Mouse (Mus musculus): ENCODE data around the gene Lrrc57.
"Not testable (repeated sequence)": the region's sequence is repeated elsewhere in the genome, so short reads cannot be mapped to it uniquely, and the experiment has no call there.

The Lrrc57 gene

DNA sequence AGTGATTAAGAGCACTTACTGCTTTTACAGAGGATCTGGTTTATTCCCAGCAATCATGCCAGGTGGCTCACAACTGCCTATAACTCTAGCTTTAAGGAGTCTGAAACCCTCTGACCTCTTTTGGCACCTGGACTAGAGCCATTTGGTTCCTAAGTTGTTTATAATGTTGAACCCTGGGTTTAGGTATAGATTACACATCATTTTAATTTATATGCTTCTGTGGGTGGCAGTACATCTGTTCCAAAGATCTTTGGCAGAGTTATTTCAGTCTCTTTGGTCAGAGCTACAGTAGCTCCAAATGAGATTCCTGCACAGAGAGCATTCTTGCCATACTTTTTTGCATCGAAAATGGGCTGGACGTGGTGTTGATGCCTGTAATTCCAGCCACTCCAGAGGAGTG, 11.6 kb downstream of the Lrrc57 start:
- no peak for DNase-seq

GRCm38 (mm10) chr2:120592227-120592626, 17.1 kb downstream of the Lrrc57 start:
- no peak for DNase-seq

DNA sequence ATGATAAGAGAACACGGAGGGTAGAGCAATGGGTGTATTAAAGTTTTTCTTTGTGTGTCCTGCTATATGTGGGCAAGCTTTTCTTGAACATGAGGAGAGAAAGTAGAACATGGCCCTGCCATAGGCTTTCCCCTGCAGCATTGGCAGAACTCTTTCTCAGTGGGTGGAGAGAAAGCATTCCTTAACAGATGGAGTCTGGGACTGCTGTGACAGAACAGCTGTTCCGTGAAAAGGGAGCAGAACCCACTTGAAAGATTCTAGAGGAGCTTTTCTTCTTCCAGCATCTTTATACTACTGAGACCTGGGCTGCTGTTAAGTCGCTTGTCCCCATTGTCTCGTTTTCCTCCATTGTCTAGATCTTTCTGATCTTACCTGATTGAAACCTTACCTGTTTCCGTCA, 19.6 kb downstream of the Lrrc57 start:
- no peak for DNase-seq

- DNase-seq = no peak
These were observed 31.0 kb downstream of the Lrrc57 start for GRCm38 (mm10) chr2:120578286-120578685.

DNA sequence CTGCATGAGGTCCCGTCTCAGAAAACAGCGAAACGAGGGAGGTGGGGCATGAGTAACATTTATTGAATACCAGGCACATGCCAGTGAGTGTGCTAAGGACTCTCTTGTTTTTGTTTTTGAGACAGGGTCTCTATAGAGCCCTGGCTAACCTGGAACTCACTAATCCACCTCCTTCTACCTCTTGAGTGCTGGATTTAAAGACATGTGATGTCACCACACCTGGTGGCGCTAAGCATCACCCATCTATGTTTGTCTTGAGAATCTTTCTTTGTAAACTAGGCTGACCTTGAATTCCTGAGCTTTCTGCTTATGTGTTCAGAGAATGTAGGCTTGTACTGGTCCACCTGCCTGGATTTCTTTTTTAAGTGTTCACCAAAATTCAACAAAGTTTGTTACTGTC, 31.5 kb downstream of the Lrrc57 start:
- no peak for DNase-seq

DNA sequence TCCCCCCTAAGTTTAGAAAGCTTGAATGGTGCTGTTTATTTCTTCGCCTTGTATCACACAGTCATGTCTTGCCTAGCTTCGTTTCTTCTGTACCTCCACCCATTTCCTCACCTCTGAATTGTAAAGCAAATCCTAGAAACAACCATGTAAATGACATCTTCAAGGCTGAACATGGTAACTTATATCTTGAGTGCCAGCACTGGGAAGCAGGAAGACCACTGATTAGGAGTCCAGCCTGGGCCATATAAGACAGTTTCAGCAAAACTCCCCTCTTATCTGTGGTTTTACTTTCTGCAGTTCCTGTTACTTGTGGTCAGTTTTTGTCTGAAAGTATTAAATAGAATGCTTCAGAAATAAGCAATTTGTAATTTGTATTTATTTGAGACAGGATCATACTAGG, 33.3 kb downstream of the Lrrc57 start:
- no peak for DNase-seq

GRCm38 (mm10) chr2:120575121-120575520, 34.2 kb downstream of the Lrrc57 start:
- no peak for DNase-seq

DNA sequence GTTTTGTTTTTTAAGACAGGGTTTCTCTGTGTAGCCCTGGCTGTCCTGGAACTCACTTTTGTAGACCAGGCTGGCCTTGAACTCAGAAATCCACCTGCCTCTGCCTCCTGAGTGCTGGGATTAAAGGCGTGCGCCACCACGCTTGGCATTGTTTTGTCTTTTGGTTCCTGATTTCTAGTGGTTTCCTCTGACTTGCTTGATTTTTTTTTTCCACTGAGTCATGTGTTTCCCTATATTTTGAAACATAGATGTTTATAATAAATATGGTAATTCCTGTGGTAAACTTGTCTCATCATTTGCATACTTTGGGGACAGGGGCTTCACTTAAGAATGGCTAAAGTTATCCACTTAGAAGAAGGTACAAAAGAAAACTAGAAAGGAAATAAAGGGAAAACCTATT, 37.2 kb downstream of the Lrrc57 start:
- not testable (repeated sequence) for DNase-seq

GRCm38 (mm10) chr2:120571081-120571480, 38.2 kb downstream of the Lrrc57 start:
- DNase-seq = no peak

GRCm38 (mm10) chr2:120567798-120568320, 41.5 kb downstream of the Lrrc57 start:
- no peak for DNase-seq

DNA sequence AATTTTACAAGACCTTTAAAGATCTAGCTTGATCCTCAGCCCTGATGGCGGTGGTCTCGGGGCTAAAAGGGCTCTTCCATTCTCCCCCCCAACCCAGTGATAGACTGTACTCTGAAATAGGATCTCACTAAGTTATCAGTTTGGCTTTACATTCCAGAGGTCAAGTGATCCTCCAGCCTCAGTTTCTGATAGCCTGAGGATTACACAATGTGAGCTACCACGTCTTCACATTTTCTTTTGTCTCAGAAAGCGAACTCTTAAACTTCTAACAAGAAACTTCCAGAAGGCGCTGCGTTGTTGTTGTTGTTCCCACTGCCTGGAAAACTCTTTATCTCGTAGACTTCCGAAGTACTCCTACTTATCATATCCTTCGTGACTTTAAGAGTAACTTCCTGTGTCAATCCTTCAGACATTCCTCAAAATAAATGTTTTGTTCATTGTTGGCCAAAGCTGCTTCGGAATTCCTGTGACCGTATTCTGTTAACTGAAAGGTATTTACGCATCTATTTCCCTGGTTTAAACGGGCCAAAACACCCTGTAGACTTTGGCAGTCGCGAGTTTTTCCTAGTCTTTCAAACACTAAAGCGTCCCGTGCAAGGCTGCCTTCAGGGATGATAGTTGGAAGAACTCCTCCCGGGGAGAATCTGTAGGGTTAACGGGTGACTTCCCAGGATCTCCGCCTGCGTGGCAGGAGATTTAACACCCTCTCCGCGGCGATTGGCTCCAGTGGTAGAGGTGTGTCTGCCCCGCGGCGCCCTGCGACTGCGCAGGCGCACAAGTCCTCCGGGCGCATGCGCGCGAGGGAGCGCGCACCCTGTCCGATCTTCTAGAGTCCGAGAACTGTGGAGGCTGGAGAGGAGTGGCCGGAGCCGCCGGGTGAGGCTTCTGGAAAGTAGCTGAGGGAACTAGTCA, 42.2 kb downstream of the Lrrc57 start, which contains the start of gene Snap23:
Gene Snap23 (plus strand): TSS at position 786 of the 912 bp plus-strand sequence.
- peak; percentile 97 for DNase-seq

GRCm38 (mm10) chr2:120565363-120565762, 44.0 kb downstream of the Lrrc57 start:
- DNase-seq = no peak

DNA sequence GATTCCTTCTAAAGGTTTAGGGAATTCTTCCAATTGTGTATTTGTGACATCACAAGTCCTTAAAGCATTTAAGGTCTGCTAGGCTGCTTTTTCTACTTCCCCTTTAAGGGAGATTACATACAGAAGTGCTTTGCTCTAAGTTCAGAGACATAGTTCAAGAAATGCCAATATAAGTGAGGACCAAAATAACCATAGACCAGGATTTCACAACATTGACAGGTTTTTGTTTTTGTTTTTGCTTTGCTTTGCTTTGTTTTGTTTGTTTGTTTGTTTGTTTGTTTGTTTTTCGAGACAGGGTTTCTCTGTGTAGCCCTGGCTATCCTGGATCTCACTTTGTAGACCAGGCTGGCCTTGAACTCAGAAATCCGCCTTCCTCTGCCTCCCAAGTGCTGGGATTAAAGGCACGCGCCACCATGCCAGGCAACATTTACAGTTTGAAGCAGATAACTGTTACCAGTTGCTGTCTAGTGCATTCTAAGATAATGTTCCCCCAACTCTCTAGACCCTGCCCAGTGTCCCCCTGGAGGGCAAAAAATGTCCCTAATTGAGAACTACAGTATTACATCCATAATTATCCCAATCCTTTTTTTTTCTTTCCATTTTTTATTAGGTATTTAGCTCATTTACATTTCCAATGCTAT, 44.7 kb downstream of the Lrrc57 start:
- DNase-seq = not testable (repeated sequence)

- peak; percentile 94 for DNase-seq
These were observed 45.9 kb downstream of the Lrrc57 start, which contains the start of gene Zfp106 for GRCm38 (mm10) chr2:120563235-120563990. Gene Zfp106 (minus strand): TSS chr2:120563843.

DNA sequence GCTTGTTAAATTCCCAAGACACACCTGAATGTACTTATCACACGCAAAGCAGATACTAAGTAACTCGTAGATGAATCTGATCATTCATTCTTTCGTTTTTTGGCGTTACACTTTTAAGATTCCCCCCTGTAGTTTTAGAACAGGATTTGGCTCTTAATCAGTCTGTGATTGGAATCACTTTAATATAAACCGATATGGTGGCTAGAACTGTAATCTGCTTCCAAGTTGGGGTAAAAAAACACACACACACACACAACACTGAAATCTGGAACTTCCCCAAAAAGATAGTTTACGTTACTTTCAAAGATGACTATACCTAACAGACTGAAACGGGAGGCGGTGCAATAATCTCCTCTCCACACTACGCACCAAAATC, 46.5 kb downstream of the Lrrc57 start:
- no peak for DNase-seq

- no peak for DNase-seq
These were observed 47.8 kb downstream of the Lrrc57 start for GRCm38 (mm10) chr2:120561524-120561923.

GRCm38 (mm10) chr2:120558813-120559212, 50.5 kb downstream of the Lrrc57 start:
- DNase-seq = no peak

DNA sequence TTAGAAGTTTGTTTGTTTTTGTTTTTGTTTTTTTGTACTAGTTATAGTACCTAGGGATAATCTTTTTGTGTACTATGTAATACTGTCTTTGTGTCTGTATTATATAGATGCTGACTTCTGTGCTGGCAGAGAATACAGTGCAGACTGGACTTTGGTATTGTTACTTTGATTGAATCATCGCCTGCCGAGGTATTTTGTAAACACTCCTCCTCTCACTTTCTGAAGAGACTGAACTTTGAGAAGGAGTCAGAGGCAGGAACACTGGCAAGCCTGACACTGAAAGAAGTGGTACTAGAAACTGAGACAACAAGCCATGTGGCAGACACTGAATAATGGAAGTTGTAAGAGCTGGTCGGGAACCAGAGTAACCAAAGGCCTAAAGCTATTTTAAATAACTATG, 52.5 kb downstream of the Lrrc57 start:
- no peak for DNase-seq

Measured in retina, postnatal 1 day (tissue).